17 mouse cellular contexts compared by ENCODE assay signal in the genomic region with DNA sequence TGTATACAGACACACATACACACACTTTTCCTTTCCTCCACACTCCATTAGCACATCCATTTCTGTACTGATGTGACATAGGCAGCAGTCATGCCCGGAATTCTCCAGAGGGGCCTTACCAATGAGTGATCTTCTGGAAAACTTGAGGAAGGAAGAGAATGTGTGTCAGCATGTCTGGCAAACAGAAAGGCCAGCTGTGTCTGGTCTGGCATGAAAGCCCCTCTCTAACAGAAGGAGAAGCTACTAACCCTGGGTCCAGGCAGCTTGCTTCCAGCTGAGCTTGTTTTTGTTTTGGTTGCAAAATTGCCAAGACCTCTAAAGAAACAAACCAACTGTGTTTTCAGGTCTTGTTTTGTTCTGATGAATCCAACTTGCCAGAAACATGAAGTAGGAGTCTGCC.
DNase-seq lines count a peak whose midpoint lies in the region; ATAC-seq and TF ChIP-seq lines count a peak whose summit lies in the region.
"Had no signal": no experiment of that assay in that cellular context is flagged by ENCODE, and none has a peak within 500 bp of the region (broad histone marks: within the 10 kb centered on the region; RNA-seq: fewer than 3 reads in every experiment).

No protein-coding gene starts in this region.

- WGBS in forebrain, embryonic 12.5 days, result 82% methylated on average over 1 of the region's 1 CpGs
- 80% methylated on average over 1 of the region's 1 CpGs for WGBS in forebrain, postnatal 0 days

- no peak overlapping the region for H3K4me2 ChIP-seq in forebrain, embryonic 12.5 days
- H3K4me2 ChIP-seq in forebrain, postnatal 0 days (ENCODE audit: low read depth), result no peak overlapping the region
- H3K4me2 ChIP-seq: hindbrain, embryonic 13.5 days; liver, embryonic 11.5 days; midbrain, embryonic 15.5 days had no signal

- ATAC-seq in forebrain, embryonic 12.5 days (ENCODE audit: low FRiP score), result no peak
- no peak for ATAC-seq in forebrain, postnatal 0 days
- ATAC-seq: midbrain, embryonic 15.5 days had no signal

- H3K4me3 ChIP-seq in forebrain, embryonic 12.5 days (replicated peaks), result no peak overlapping the region
- H3K4me3 ChIP-seq in forebrain, postnatal 0 days (ENCODE audit: low read depth, low read length), result no peak overlapping the region
- H3K4me3 ChIP-seq: hindbrain, embryonic 13.5 days; midbrain, embryonic 15.5 days had no signal

- H3K4me1 ChIP-seq in forebrain, embryonic 12.5 days, result no peaks in the 10 kb centered on the region
- H3K4me1 ChIP-seq in forebrain, postnatal 0 days (ENCODE audit: insufficient read depth), result no peaks in the 10 kb centered on the region
- H3K4me1 ChIP-seq: hindbrain, embryonic 13.5 days; midbrain, embryonic 15.5 days had no signal

- no peaks in the 10 kb centered on the region for H3K27me3 ChIP-seq in forebrain, embryonic 12.5 days
- H3K27me3 ChIP-seq in forebrain, postnatal 0 days (ENCODE audit: insufficient read depth, low read length), result no peaks in the 10 kb centered on the region
- H3K27me3 ChIP-seq: hindbrain, embryonic 13.5 days; midbrain, embryonic 15.5 days had no signal

- no peaks in the 10 kb centered on the region for H3K36me3 ChIP-seq in forebrain, embryonic 12.5 days (replicated peaks)
- no peaks in the 10 kb centered on the region for H3K36me3 ChIP-seq in forebrain, postnatal 0 days (ENCODE audit: insufficient read depth)
- H3K36me3 ChIP-seq: hindbrain, embryonic 13.5 days; midbrain, embryonic 15.5 days had no signal

- no peak overlapping the region for H3K9ac ChIP-seq in forebrain, embryonic 12.5 days
- no peak overlapping the region for H3K9ac ChIP-seq in forebrain, postnatal 0 days
- H3K9ac ChIP-seq: hindbrain, embryonic 13.5 days; midbrain, embryonic 15.5 days had no signal

- peak; percentile 15 for DNase-seq in cerebellum, adult 9-10 months
- no peak for DNase-seq in cerebellum, postnatal 4 days (ENCODE audit: low spot score in 2 of 2)
- peak; percentile 12 to 26 for DNase-seq in kidney, postnatal 4 days
- no peak for DNase-seq in kidney, adult 9 months
- peak; percentile 30 to 42 for DNase-seq in heart, adult 9 months (ENCODE audit: low spot score in 2 of 2)
- peak; percentile 15 for DNase-seq in lung, postnatal 36 days
- no peak for DNase-seq in forebrain, postnatal 0 days
- DNase-seq: adrenal gland, postnatal 25 days; kidney, adult 11 months; layer of hippocampus, adult 9-11 months; right cerebral cortex, postnatal 25 days; thymus, adult 18-20 months had no signal

- H3K27ac ChIP-seq in forebrain, embryonic 12.5 days, result no peak overlapping the region
- no peak overlapping the region for H3K27ac ChIP-seq in forebrain, postnatal 0 days (ENCODE audit: low read depth, low read length)
- H3K27ac ChIP-seq: hindbrain, embryonic 13.5 days; macrophage; midbrain, embryonic 15.5 days had no signal

- H3K9me3 ChIP-seq in forebrain, embryonic 12.5 days, result no peaks in the 10 kb centered on the region
- H3K9me3 ChIP-seq in forebrain, postnatal 0 days (ENCODE audit: low read length), result no peaks in the 10 kb centered on the region
- H3K9me3 ChIP-seq: hindbrain, embryonic 13.5 days; midbrain, embryonic 15.5 days had no signal

- no peak for TF ChIP-seq CTCF in forebrain, postnatal 0 days (IDR thresholded peaks at IDR 0.05; ENCODE audit: low read depth)

Comparison
In these comparisons a context has a peak if more than half of its experiments do, and no peak if none do; other contexts are left out.
1. DNase-seq: peak in cerebellum, adult 9-10 months (single experiment), kidney, postnatal 4 days (2 of 2), heart, adult 9 months (2 of 2) and lung, postnatal 36 days (single experiment); none in cerebellum, postnatal 4 days (0 of 2), kidney, adult 9 months (single experiment) and forebrain, postnatal 0 days (single experiment).